Mouse (Mus musculus) neutrophil, adult 65 days (primary cell): Measurements from ENCODE around the gene A1cf. TPM values are rescaled to one million over a fixed set of nuclear protein-coding genes. Genes with fewer than 3 reads are reported as not detected.

Source experiments
- total RNA-seq: library from RNA; stranded (reverse); gene quantifications from 2 replicates; pipeline ENCODE4 v1.2.4, GENCODE M21; 2023

Gene A1cf
- total RNA-seq: not detected in 2 replicates

GRCm38 (mm10) chr19:31868521-31868920 is at the start of gene A1cf:
TSS of gene A1cf (plus strand) at chr19:31868764.

Other genes with a start within 250 kb of the A1cf start
- gene Prkg1, start 103.7 kb upstream of the A1cf start, total RNA-seq: 0.35 TPM in 1 of 2 replicates, not detected in the other
- gene Asah2, start 239.4 kb downstream of the A1cf start, total RNA-seq: 1.7 and 3.8 TPM in 2 replicates